Mouse (Mus musculus) G1E (cell line): ENCODE results near the gene Katna1.

Source experiments
- CTCF ChIP-seq: IDR thresholded peaks from 2 replicates; pipeline ENCODE4 v1.5.1; 2012; ENCODE audit warnings: low read depth, low read length, inconsistent platforms, mixed read lengths
- GATA1 ChIP-seq: IDR thresholded peaks from 2 replicates; pipeline ENCODE4 v1.6.1; 2012; ENCODE audit warnings: borderline replicate concordance, low read length, inconsistent platforms, mixed read lengths

- TF ChIP-seq CTCF, result no peak
- no peak for TF ChIP-seq GATA1
Measured at GRCm38 (mm10) chr10:7779751-7780237, 54.0 kb downstream of the Katna1 start.
